Mouse (Mus musculus): ENCODE measurements around the gene Ip6k1. TPM values are rescaled to one million over a fixed set of nuclear protein-coding genes. Genes with fewer than 3 reads are reported as not detected.
"Not testable (repeated sequence)": the region's sequence is repeated elsewhere in the genome, so short reads cannot be mapped to it uniquely, and the experiment has no call there.

Gene Ip6k1
- total RNA-seq, 2 experiments from 2014 or later = 196 to 205 TPM

GRCm38 (mm10) chr9:107981684-107982605 lies 20.4 kb upstream of the Ip6k1 start:
- intact Hi-C loops (cut with DNase I) = no loop called here
- DNase-seq (ENCODE audit: low spot score in 2 of 2) = peak; percentile 47 to 53

DNA sequence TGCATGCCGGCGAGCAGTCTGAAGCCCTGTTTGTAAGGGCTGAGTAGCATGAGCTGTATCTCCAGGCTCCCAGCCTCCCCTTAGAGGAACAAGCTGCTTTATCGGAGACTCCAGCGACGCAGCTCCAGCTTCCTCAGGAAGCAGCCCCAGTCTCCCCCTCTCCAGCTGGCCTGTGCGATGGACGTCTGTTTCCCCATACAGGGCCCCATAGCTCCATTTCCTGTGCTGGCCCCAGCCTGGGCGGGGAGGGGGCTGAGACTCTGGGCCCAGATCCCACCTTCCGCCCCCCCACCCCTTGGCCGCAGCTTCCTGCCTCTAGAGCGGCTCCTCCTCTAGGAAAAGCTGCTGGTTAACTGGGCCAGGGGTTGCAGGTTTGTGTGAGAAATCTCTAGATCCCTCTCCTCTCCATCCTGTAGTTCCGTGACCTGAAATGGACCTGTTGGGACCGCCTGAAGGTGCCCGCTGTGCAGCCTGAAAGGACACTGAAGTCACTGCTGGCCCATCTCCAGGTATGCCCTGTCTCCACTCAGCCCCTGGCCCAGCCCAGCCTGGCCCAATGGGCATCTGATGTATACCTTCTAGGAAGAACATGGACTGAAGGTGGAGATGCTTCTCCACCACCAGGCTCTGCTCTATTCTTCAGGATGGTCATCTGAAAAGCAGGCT lies 19.5 kb upstream of the Ip6k1 start, which contains the start of gene Gm20661:
TSS of gene Gm20661 (plus strand) at position 378 of the 666 bp plus-strand sequence.
- intact Hi-C loops (cut with DNase I) = no loop called here
- DNase-seq (ENCODE audit: low spot score in 2 of 2) = peak in 1 of 2 experiments; percentile 35

GRCm38 (mm10) chr9:107983421-107983890 lies 18.8 kb upstream of the Ip6k1 start:
- DNase-seq (ENCODE audit: low spot score in 2 of 2) = peak in 1 of 2 experiments; percentile 50
- intact Hi-C loops (cut with DNase I) = no loop called here

- intact Hi-C loops (cut with DNase I) = no loop called here
- DNase-seq (ENCODE audit: low spot score in 2 of 2) = no peak
These were observed 18.1 kb upstream of the Ip6k1 start for GRCm38 (mm10) chr9:107984052-107984753.

- no peak for DNase-seq (ENCODE audit: low spot score in 2 of 2)
- intact Hi-C loops (cut with DNase I) = no loop called here
These were observed 17.6 kb upstream of the Ip6k1 start for GRCm38 (mm10) chr9:107984754-107985055.

DNA sequence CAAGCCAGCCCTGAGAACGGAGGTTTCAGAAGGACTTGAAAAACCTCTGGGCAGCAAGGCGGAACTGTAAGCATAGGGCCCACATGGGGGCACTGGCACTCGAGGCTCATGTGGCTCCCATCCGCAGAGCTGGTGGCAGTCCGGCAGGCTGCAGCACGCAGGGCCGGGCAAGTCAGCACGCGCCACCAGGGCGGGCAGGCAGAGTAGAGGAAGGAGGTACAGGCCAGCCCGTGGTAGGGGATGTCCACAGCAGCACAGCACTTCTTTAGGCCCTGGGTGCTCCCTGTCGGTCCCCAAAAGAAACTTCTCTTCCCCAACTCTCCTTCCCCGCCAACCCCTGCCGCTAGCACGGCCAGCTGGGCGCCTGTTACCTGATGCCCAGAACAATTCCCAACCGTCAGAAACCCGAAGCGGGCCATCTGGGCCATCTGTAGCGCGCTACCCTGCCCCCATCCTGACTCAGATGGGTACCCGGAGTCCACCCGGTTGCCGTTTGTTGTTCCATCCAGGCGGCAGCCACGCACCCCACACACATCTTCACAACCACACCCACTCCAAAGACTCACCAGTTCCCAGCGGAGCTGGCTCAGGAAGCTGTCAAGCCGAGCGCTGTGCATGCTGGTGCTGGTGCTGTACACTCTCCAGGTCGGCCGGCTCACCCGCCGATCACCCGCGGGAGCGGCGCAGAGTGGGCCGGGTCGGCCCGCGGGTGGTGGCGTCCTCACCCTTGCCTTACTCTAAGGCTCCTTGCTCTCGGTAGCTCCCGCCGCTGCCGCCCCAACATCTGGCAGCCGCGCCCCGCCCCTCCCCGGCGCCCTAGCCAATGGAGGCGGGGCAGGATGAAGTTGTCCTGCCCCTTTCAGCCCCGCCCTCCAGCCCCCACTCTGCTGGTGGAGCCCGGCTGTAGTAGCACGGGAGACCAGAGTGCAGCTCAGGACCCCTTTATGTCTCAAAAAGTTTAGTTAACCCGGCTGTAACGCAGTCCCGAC lies 16.9 kb upstream of the Ip6k1 start, which contains the start of gene Inka1:
TSS of gene Inka1 (minus strand) at position 749 of the 989 bp plus-strand sequence.
- intact Hi-C loops (cut with DNase I) = loop anchor here (1.0 kb wide), 1 partner anchor 22 kb away; no protein-coding TSS in a partner anchor
- DNase-seq (ENCODE audit: low spot score in 2 of 2) = peak; percentile 79 to 83

GRCm38 (mm10) chr9:107986376-107986775 lies 15.9 kb upstream of the Ip6k1 start:
- DNase-seq (ENCODE audit: low spot score in 2 of 2) = peak; percentile 65 to 66
- intact Hi-C loops (cut with DNase I) = loop anchor here (1.0 kb wide), 1 partner anchor 23 kb away; no protein-coding TSS in a partner anchor

- intact Hi-C loops (cut with DNase I) = no loop called here
- no peak for DNase-seq (ENCODE audit: low spot score in 2 of 2)
These were observed 14.4 kb upstream of the Ip6k1 start for GRCm38 (mm10) chr9:107987950-107988349.

DNA sequence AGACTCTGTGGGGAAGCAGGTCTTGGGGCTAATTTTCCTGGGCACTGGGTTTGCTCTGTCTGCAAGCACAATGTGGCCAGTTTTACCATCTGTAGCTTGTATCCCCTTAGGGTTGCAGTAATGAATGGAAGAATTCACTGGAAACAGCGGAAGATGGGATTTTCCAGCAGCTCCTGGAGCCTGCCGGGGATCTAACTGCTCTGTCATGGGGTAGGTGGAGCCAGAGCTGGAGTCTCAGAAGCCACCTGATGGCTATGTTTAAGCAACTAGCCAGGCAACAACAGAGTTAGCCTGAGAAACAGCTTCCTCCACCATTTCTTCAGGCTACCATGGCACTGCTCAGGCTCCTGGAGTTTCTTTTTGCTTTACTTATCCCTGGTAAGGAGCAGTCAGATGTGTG lies 10.1 kb upstream of the Ip6k1 start, which contains the start of gene Cdhr4:
TSS of gene Cdhr4 (plus strand) at position 301 of the 400 bp plus-strand sequence.
- no peak for DNase-seq (ENCODE audit: low spot score in 2 of 2)
- intact Hi-C loops (cut with DNase I) = no loop called here

DNA sequence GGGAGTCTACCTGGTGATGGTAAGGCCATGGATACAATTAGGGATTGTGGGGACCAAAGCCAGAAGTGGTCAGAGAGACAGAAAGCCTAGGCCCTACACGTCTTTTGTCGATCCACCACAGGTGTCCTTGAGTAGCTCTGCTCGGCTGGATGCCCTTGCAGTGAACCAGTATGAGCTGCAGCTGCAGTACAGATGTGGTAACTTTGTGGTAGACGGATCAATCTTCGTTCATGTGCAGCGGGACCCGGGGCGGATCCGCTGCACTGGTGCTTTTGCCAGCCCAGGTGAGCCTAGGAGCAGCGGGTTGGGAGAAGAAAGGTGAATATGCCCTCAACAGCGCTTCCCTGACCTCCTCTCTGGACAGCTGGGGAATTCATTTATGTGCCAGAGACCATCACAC lies 9.3 kb upstream of the Ip6k1 start:
- intact Hi-C loops (cut with DNase I) = no loop called here

DNA sequence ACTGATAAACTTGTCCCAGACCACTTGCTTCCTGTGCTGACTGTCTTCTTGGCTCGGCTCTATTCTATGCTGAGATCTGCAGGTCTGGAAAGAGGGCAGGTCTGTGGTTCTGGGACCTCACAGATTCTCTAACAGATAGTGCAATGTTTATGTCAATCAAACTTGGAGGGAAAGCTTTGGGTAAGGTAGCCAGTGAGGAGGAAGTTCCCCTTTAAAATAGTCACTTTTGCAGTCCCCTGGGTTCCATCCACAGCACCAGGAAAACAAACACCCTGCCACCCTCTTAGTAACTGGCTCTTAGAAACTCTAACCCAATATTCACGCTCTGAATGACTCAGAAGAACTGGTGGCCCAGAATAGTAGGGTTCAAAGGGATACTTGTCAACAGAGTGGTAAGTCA lies 7.8 kb upstream of the Ip6k1 start:
- DNase-seq (ENCODE audit: low spot score in 2 of 2) = no peak
- intact Hi-C loops (cut with DNase I) = no loop called here

More for the DNA sequence above, 9.3 kb upstream of the Ip6k1 start:
- no peak for DNase-seq (ENCODE audit: low spot score in 2 of 2)

DNA sequence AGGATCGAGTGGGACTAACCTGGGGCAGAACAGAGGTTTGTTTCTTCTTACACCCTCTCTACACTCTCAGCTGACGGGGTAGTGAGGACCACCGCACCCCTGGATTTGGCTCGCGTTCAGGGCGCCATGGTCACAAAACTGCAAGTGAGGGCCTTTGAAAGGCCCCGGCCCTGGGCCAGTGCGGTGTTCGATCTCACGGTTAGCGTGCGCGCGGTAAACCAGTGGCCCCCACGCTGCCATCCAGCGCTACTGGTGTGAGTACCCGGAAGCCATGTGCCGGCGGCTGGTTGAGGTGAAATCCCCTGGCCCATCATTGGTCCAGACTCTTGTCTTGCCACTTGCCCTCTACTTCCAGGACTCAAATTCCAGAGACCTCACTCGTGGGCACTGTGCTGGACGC lies 6.8 kb upstream of the Ip6k1 start:
- intact Hi-C loops (cut with DNase I) = no loop called here
- DNase-seq (ENCODE audit: low spot score in 2 of 2) = no peak

GRCm38 (mm10) chr9:107996049-107996448 lies 6.3 kb upstream of the Ip6k1 start, which contains the start of gene Gm20662:
TSS of gene Gm20662 (plus strand) at chr9:107996349.
- no peak for DNase-seq (ENCODE audit: low spot score in 2 of 2)
- intact Hi-C loops (cut with DNase I) = no loop called here

GRCm38 (mm10) chr9:108002778-108003530 lies 653 bp downstream of the Ip6k1 start:
- DNase-seq (ENCODE audit: low spot score in 2 of 2) = no peak
- intact Hi-C loops (cut with DNase I) = no loop called here

GRCm38 (mm10) chr9:108003531-108003890 lies 1.2 kb downstream of the Ip6k1 start:
- DNase-seq (ENCODE audit: low spot score in 2 of 2) = no peak
- intact Hi-C loops (cut with DNase I) = no loop called here

GRCm38 (mm10) chr9:108008041-108008440 lies 5.7 kb downstream of the Ip6k1 start:
- intact Hi-C loops (cut with DNase I) = no loop called here

GRCm38 (mm10) chr9:108010385-108010784 lies 8.1 kb downstream of the Ip6k1 start:
- intact Hi-C loops (cut with DNase I) = no loop called here
- DNase-seq (ENCODE audit: low spot score in 2 of 2) = no peak

More at GRCm38 (mm10) chr9:108008041-108008440, 5.7 kb downstream of the Ip6k1 start:
- no peak for DNase-seq (ENCODE audit: low spot score in 2 of 2)

DNA sequence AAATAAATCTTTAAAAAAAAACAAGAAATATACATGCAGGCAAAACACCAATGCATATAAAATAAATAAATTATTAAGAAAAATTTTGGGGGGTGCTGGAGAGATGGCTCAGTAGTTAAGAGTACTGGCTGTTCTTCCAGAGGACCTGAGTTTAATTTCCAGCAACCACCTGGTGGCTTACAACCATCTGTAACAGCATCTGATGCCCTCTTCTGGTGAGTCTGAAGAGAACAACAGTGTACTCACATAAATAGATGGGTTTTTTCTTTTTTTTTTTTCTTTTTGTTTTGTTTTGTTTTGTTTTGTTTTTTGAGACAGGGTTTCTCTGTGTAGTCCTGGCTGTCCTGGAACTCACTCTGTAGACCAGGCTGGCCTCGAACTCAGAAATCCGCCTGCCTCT lies 11.3 kb downstream of the Ip6k1 start:
- DNase-seq (ENCODE audit: low spot score in 2 of 2); intact Hi-C loops (cut with DNase I): not testable (repeated sequence)
